Mouse (Mus musculus): ENCODE data around the gene Cfdp1. TPM values are rescaled to one million over a fixed set of nuclear protein-coding genes. Genes with fewer than 3 reads are reported as not detected.
A peak's percentile ranks its signal among the peaks of the same experiment; 100 is the strongest.

The Cfdp1 gene
- polyA plus RNA-seq, 1 experiment from 2014 or later: 192 TPM

GRCm38 (mm10) chr8:111788497-111788896 is 65.6 kb downstream of the Cfdp1 start:
- Histone ChIP-seq H3K9ac (no peak overlapping the region), H3K27ac (peak overlapping the region; percentile 86; the same call in 1 of the 2 replicates), H3K4me1 (peaks cover 29% of the 10 kb centered on the region), H3K4me3 (no peak overlapping the region), H3K36me3 (no peaks in the 10 kb centered on the region), H3K27me3 (no peaks in the 10 kb centered on the region), H3K4me2 (replicated peaks) (no peak overlapping the region), H3K9me3 (replicated peaks) (no peaks in the 10 kb centered on the region)
- WGBS: 49% methylated on average over 3 of the region's 3 CpGs
- ATAC-seq (ENCODE audit: low FRiP score): no peak

- WGBS: 70% methylated on average over 5 of the region's 5 CpGs
- H3K4me3 ChIP-seq: no peak overlapping the region
These were observed 66.0 kb downstream of the Cfdp1 start for GRCm38 (mm10) chr8:111788085-111788484.

GRCm38 (mm10) chr8:111787683-111788082 is 66.4 kb downstream of the Cfdp1 start:
- Histone ChIP-seq H3K27ac (peak overlapping the region; percentile 86), H3K4me1 (peaks cover 37% of the 10 kb centered on the region), H3K36me3 (no peaks in the 10 kb centered on the region), H3K4me3 (no peak overlapping the region), H3K9me3 (replicated peaks) (no peaks in the 10 kb centered on the region), H3K9ac (no peak overlapping the region), H3K4me2 (replicated peaks) (peak overlapping the region; percentile 39), H3K27me3 (no peaks in the 10 kb centered on the region)
- WGBS: 24% methylated on average over 4 of the region's 4 CpGs
- ATAC-seq (ENCODE audit: low FRiP score): peak; percentile 62

More at GRCm38 (mm10) chr8:111788085-111788484, 66.0 kb downstream of the Cfdp1 start:
- Histone ChIP-seq H3K4me1 (peaks cover 33% of the 10 kb centered on the region), H3K36me3 (no peaks in the 10 kb centered on the region), H3K4me2 (replicated peaks) (peak overlapping the region; percentile 39; the same call in 1 of the 2 replicates), H3K9me3 (replicated peaks) (no peaks in the 10 kb centered on the region), H3K27ac (peak overlapping the region; percentile 86), H3K27me3 (no peaks in the 10 kb centered on the region), H3K9ac (no peak overlapping the region)
- no peak for ATAC-seq (ENCODE audit: low FRiP score)

GRCm38 (mm10) chr8:111786701-111787588 is 67.1 kb downstream of the Cfdp1 start:
- Histone ChIP-seq H3K4me3 (no peak overlapping the region), H3K27ac (peak overlapping the region; percentile 86), H3K9me3 (replicated peaks) (no peaks in the 10 kb centered on the region), H3K27me3 (no peaks in the 10 kb centered on the region), H3K36me3 (no peaks in the 10 kb centered on the region), H3K4me1 (peaks cover 40% of the 10 kb centered on the region), H3K9ac (no peak overlapping the region), H3K4me2 (replicated peaks) (peak overlapping the region; percentile 39)
- WGBS: 45% methylated on average over 13 of the region's 13 CpGs
- peak; percentile 83 for ATAC-seq (ENCODE audit: low FRiP score)

GRCm38 (mm10) chr8:111786116-111786515 is 68.0 kb downstream of the Cfdp1 start:
- 94% methylated on average over 2 of the region's 2 CpGs for WGBS
- no peak for ATAC-seq (ENCODE audit: low FRiP score)
- no peak overlapping the region for H3K27ac ChIP-seq
- peaks cover 42% of the 10 kb centered on the region for H3K4me1 ChIP-seq
- no peaks in the 10 kb centered on the region for H3K9me3 ChIP-seq (replicated peaks)
- H3K9ac ChIP-seq: no peak overlapping the region
- no peak overlapping the region for H3K4me2 ChIP-seq (replicated peaks)
- no peak overlapping the region for H3K4me3 ChIP-seq
- no peaks in the 10 kb centered on the region for H3K27me3 ChIP-seq
- H3K36me3 ChIP-seq: no peaks in the 10 kb centered on the region

GRCm38 (mm10) chr8:111782671-111783394 is 71.3 kb downstream of the Cfdp1 start:
- H3K4me2 ChIP-seq (replicated peaks): no peak overlapping the region
- H3K27me3 ChIP-seq: no peaks in the 10 kb centered on the region
- H3K4me1 ChIP-seq: peaks cover 34% of the 10 kb centered on the region
- no peaks in the 10 kb centered on the region for H3K9me3 ChIP-seq (replicated peaks)
- no peaks in the 10 kb centered on the region for H3K36me3 ChIP-seq
- WGBS: 63% methylated on average over 9 of the region's 9 CpGs
- peak overlapping the region; percentile 19; the same call in 1 of the 2 replicates for H3K27ac ChIP-seq
- H3K4me3 ChIP-seq: no peak overlapping the region
- no peak for ATAC-seq (ENCODE audit: low FRiP score)
- H3K9ac ChIP-seq: no peak overlapping the region

- Histone ChIP-seq H3K4me2 (replicated peaks) (no peak overlapping the region), H3K4me1 (peaks cover 27% of the 10 kb centered on the region), H3K9me3 (replicated peaks) (no peaks in the 10 kb centered on the region), H3K27me3 (no peaks in the 10 kb centered on the region), H3K36me3 (no peaks in the 10 kb centered on the region), H3K27ac (no peak overlapping the region), H3K9ac (no peak overlapping the region), H3K4me3 (no peak overlapping the region)
- 82% methylated on average over 2 of the region's 2 CpGs for WGBS
- no peak for ATAC-seq (ENCODE audit: low FRiP score)
These were observed 71.9 kb downstream of the Cfdp1 start for GRCm38 (mm10) chr8:111782161-111782560.

- no peak overlapping the region for H3K4me2 ChIP-seq (replicated peaks)
- peaks cover 19% of the 10 kb centered on the region for H3K4me1 ChIP-seq
- H3K27me3 ChIP-seq: no peaks in the 10 kb centered on the region
- H3K4me3 ChIP-seq: no peak overlapping the region
- no peak overlapping the region for H3K9ac ChIP-seq
- H3K9me3 ChIP-seq (replicated peaks): no peaks in the 10 kb centered on the region
- ATAC-seq (ENCODE audit: low FRiP score): no peak
- H3K36me3 ChIP-seq: no peaks in the 10 kb centered on the region
- 90% methylated on average over 10 of the region's 10 CpGs for WGBS
- H3K27ac ChIP-seq: no peak overlapping the region
These were observed 73.2 kb downstream of the Cfdp1 start for GRCm38 (mm10) chr8:111780697-111781424.

GRCm38 (mm10) chr8:111779690-111780089 is 74.4 kb downstream of the Cfdp1 start:
- H3K9ac ChIP-seq: no peak overlapping the region
- WGBS: 78% methylated on average over 7 of the region's 7 CpGs
- no peak overlapping the region for H3K27ac ChIP-seq
- no peaks in the 10 kb centered on the region for H3K27me3 ChIP-seq
- no peak overlapping the region for H3K4me3 ChIP-seq
- no peaks in the 10 kb centered on the region for H3K36me3 ChIP-seq
- H3K4me2 ChIP-seq (replicated peaks): no peak overlapping the region
- no peak for ATAC-seq (ENCODE audit: low FRiP score)
- H3K4me1 ChIP-seq: peaks cover 19% of the 10 kb centered on the region
- H3K9me3 ChIP-seq (replicated peaks): no peaks in the 10 kb centered on the region

- peak overlapping the region; percentile 45; the same call in 1 of the 2 replicates for H3K27ac ChIP-seq
- WGBS: 70% methylated on average over 7 of the region's 7 CpGs
- H3K36me3 ChIP-seq: no peaks in the 10 kb centered on the region
- no peak for ATAC-seq (ENCODE audit: low FRiP score)
- no peaks in the 10 kb centered on the region for H3K9me3 ChIP-seq (replicated peaks)
- H3K4me1 ChIP-seq: peaks cover 19% of the 10 kb centered on the region
- H3K4me2 ChIP-seq (replicated peaks): no peak overlapping the region
- H3K9ac ChIP-seq: no peak overlapping the region
- no peak overlapping the region for H3K4me3 ChIP-seq
- no peaks in the 10 kb centered on the region for H3K27me3 ChIP-seq
These were observed 75.3 kb downstream of the Cfdp1 start for GRCm38 (mm10) chr8:111778801-111779200.

- no peak for ATAC-seq (ENCODE audit: low FRiP score)
- 89% methylated on average over 4 of the region's 4 CpGs for WGBS
- H3K27me3 ChIP-seq: no peaks in the 10 kb centered on the region
- no peak overlapping the region for H3K27ac ChIP-seq
- no peaks in the 10 kb centered on the region for H3K9me3 ChIP-seq (replicated peaks)
- no peak overlapping the region for H3K4me3 ChIP-seq
- H3K4me2 ChIP-seq (replicated peaks): no peak overlapping the region
- 0 out of 2 replicates have a peak, but pooled peaks cover 6% of the 10 kb centered on the region for H3K4me1 ChIP-seq
- no peak overlapping the region for H3K9ac ChIP-seq
- H3K36me3 ChIP-seq: no peaks in the 10 kb centered on the region
These were observed 77.6 kb downstream of the Cfdp1 start for GRCm38 (mm10) chr8:111776492-111776891.

GRCm38 (mm10) chr8:111775766-111776165 is 78.3 kb downstream of the Cfdp1 start:
- Histone ChIP-seq H3K4me3 (no peak overlapping the region), H3K9ac (no peak overlapping the region), H3K4me2 (replicated peaks) (no peak overlapping the region), H3K27me3 (no peaks in the 10 kb centered on the region), H3K9me3 (replicated peaks) (no peaks in the 10 kb centered on the region), H3K4me1 (peaks cover 10% of the 10 kb centered on the region; the same call in 1 of the 2 replicates), H3K27ac (no peak overlapping the region), H3K36me3 (no peaks in the 10 kb centered on the region)
- 96% methylated on average over 6 of the region's 6 CpGs for WGBS
- no peak for ATAC-seq (ENCODE audit: low FRiP score)
